24 mouse cellular contexts compared by ENCODE assay signal in genomic region chr11:16802668-16803067, GRCm38 (mm10). TPM values are rescaled to one million over a fixed set of nuclear protein-coding genes. Genes with fewer than 3 reads are reported as not detected.
DNase-seq lines count a peak whose midpoint lies in the region; ATAC-seq and TF ChIP-seq lines count a peak whose summit lies in the region.
"Had no signal": no experiment of that assay in that cellular context is flagged by ENCODE, and none has a peak within 500 bp of the region (broad histone marks: within the 10 kb centered on the region; RNA-seq: fewer than 3 reads in every experiment).

No protein-coding gene starts in this region.

- H3K4me2 ChIP-seq in lung, embryonic 14.5 days, result no peak overlapping the region
- H3K4me2 ChIP-seq: embryonic facial prominence, embryonic 13.5 days; limb, embryonic 13.5 days; stomach, embryonic 15.5 days had no signal

- no peaks in the 10 kb centered on the region for H3K27me3 ChIP-seq in lung, embryonic 14.5 days (ENCODE audit: insufficient read depth, low read length)
- H3K27me3 ChIP-seq: CH12.LX; limb, embryonic 13.5 days; stomach, embryonic 15.5 days had no signal

- no peak for TF ChIP-seq CTCF in lung, embryonic 14.5 days (IDR thresholded peaks at IDR 0.05; ENCODE audit: low read depth)

- intact Hi-C loops in left cerebral cortex, postnatal 14 days (cut with DNase I), result no loop called here

- peak; percentile 41 to 76 for DNase-seq in frontal cortex, adult 2 months (ENCODE audit: extremely low spot score in 1 of 2, low spot score in 1 of 2)
- no peak for DNase-seq in frontal cortex, postnatal 10 days (ENCODE audit: low spot score in 2 of 2)
- DNase-seq in lung, embryonic 14.5 days, result peak; percentile 61
- DNase-seq in lung, postnatal 10 days, result no peak
- DNase-seq in left cerebral cortex, postnatal 14 days (ENCODE audit: low spot score in 2 of 2), result peak; percentile 59 to 74
- DNase-seq in right cerebral cortex, postnatal 25 days, result peak; percentile 47
- no peak for DNase-seq in testis, postnatal 10 days (ENCODE audit: low spot score)
- no peak for DNase-seq in heart, adult 18-20 months
- DNase-seq: cerebellum, adult 9-11 months; gastrocnemius, postnatal 36 days; layer of hippocampus, postnatal 36 days; lung, postnatal 36 days; retina, postnatal 1 day; thymus, postnatal 14 days had no signal

- whole genome bisulfite sequencing in lung, embryonic 14.5 days, result 16% methylated on average over 1 of the region's 1 CpGs

- no peaks in the 10 kb centered on the region for H3K36me3 ChIP-seq in lung, embryonic 14.5 days (ENCODE audit: insufficient read depth)
- H3K36me3 ChIP-seq: embryonic facial prominence, embryonic 13.5 days; hindbrain, embryonic 10.5 days; limb, embryonic 13.5 days; stomach, embryonic 15.5 days had no signal

- H3K4me1 ChIP-seq in lung, embryonic 14.5 days (ENCODE audit: insufficient read depth), result no peaks in the 10 kb centered on the region
- H3K4me1 ChIP-seq: hindbrain, embryonic 10.5 days had no signal

- H3K9me3 ChIP-seq in lung, embryonic 14.5 days (ENCODE audit: low read depth, low read length), result no peaks in the 10 kb centered on the region
- H3K9me3 ChIP-seq: embryonic facial prominence, embryonic 13.5 days; hindbrain, embryonic 10.5 days; limb, embryonic 13.5 days; stomach, embryonic 15.5 days had no signal

- ATAC-seq in lung, embryonic 14.5 days (ENCODE audit: insufficient read depth), result no peak
- ATAC-seq: hindbrain, postnatal 0 days; intestine, postnatal 0 days; midbrain, embryonic 16.5 days had no signal

- no peak overlapping the region for H3K27ac ChIP-seq in lung, embryonic 14.5 days (ENCODE audit: low read depth)
- H3K27ac ChIP-seq: embryonic facial prominence, embryonic 13.5 days; hindbrain, embryonic 10.5 days; hindbrain, postnatal 0 days; limb, embryonic 13.5 days; stomach, embryonic 15.5 days had no signal

- H3K4me3 ChIP-seq in lung, embryonic 14.5 days (ENCODE audit: low read depth, low read length), result no peak overlapping the region
- H3K4me3 ChIP-seq: embryonic facial prominence, embryonic 13.5 days; hindbrain, embryonic 10.5 days; limb, embryonic 13.5 days; stomach, embryonic 15.5 days had no signal

- H3K9ac ChIP-seq in lung, embryonic 14.5 days, result no peak overlapping the region
- H3K9ac ChIP-seq: embryonic facial prominence, embryonic 13.5 days; limb, embryonic 13.5 days; stomach, embryonic 15.5 days had no signal

RNA-seq across cellular contexts. Expression of gene Egfr, which starts 50.7 kb away (rescaled TPM):
- 4.7 and 5.4 TPM in 2 replicates for polyA plus RNA-seq in frontal cortex, adult 2 months (2012; rRNA removed)
- polyA plus RNA-seq in lung, embryonic 14.5 days (2014; fragmentation: Nextera tagmentation; extraction: Ambion mirVana), result 9.2 and 11.5 TPM in 2 replicates
- total RNA-seq in left cerebral cortex, postnatal 14 days (2021), result 10 to 100 TPM; 14.2 to 15.2 TPM
- 1 to 10 TPM; 7.8 to 8.2 TPM for total RNA-seq in heart, adult 18-20 months (2021)
- total RNA-seq: megakaryocyte-erythroid progenitor cell, adult 5-6 weeks; MEL had no signal

Comparison
In these comparisons a context has a peak if more than half of its experiments do, and no peak if none do; other contexts are left out.
1. DNase-seq: peak in frontal cortex, adult 2 months (2 of 2), lung, embryonic 14.5 days (single experiment), left cerebral cortex, postnatal 14 days (2 of 2) and right cerebral cortex, postnatal 25 days (single experiment); none in frontal cortex, postnatal 10 days (0 of 2), lung, postnatal 10 days (single experiment), testis, postnatal 10 days (single experiment) and heart, adult 18-20 months (0 of 2).